ENCODE assay signal across 8 mouse cellular contexts in the genomic region with DNA sequence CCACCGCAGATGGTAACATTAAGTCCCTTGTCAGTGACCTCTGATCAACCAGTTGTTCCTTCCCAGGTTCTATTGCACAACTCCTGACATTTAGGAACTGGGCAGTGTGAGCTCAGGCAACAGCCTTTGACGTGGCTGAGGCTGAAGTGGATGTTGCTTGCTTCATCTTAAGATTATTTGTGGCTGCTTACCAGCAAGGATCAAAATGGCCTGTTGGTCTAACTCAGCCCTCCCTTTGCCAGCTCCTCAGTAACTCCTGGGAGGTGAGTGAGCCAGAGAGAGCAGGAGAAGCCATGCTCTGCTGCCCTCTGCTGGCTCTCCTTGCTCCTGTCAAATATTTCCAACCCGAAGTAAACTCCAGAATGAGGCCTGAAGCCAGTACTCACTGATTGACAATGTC.
A peak's percentile ranks its signal among the peaks of the same experiment; 100 is the strongest.
DNase-seq lines count a peak whose midpoint lies in the region; ATAC-seq and TF ChIP-seq lines count a peak whose summit lies in the region.

No protein-coding gene starts in this region.

- peak; percentile 32 to 61 for DNase-seq in CD8-positive naive resting alpha-beta T cell, adult 2 months (ENCODE audit: low read depth in 2 of 2, low spot score in 2 of 2)
- DNase-seq in kidney, postnatal 4 days: peak; percentile 88 to 89
- peak; percentile 72 for DNase-seq in lung, adult 2 months
- DNase-seq in ovary, adult 18-20 months (ENCODE audit: low spot score): peak; percentile 44
- DNase-seq in thymus, postnatal 0 days (ENCODE audit: low spot score): peak; percentile 84

- H3K4me1 ChIP-seq in bone marrow, adult 2 months (ENCODE audit: control insufficient read depth, insufficient read depth, low read length): no peaks in the 10 kb centered on the region
- H3K4me1 ChIP-seq in heart, embryonic 11.5 days (ENCODE audit: control insufficient read depth, insufficient read depth, low read length): no peaks in the 10 kb centered on the region
- H3K4me1 ChIP-seq in lung, adult 2 months (ENCODE audit: control insufficient read depth, insufficient read depth, low read length): peaks cover 4% of the 10 kb centered on the region; the same call in 1 of the 2 replicates

- no peak overlapping the region for H3K27ac ChIP-seq in bone marrow, adult 2 months (ENCODE audit: control insufficient read depth, insufficient read depth, low read depth, low read length, poor library complexity)
- no peak overlapping the region for H3K27ac ChIP-seq in heart, embryonic 11.5 days (ENCODE audit: low read depth, low read length)

- H3K9ac ChIP-seq in heart, embryonic 11.5 days (ENCODE audit: low read depth, low read length): no peak overlapping the region

- no peak overlapping the region for H3K4me2 ChIP-seq in heart, embryonic 11.5 days

- H3K36me3 ChIP-seq in heart, embryonic 11.5 days (ENCODE audit: control insufficient read depth, insufficient read depth, low read length): no peaks in the 10 kb centered on the region

- H3K27me3 ChIP-seq in heart, embryonic 11.5 days (ENCODE audit: control insufficient read depth, insufficient read depth, low read length): no peaks in the 10 kb centered on the region

- 23% methylated on average over 3 of the region's 3 CpGs for WGBS in bone marrow, adult 2 months
- WGBS in heart, embryonic 11.5 days (ENCODE audit: insufficient replicate concordance): 36% methylated on average over 3 of the region's 3 CpGs
- 19% methylated on average over 3 of the region's 3 CpGs for WGBS in lung, adult 2 months

- no peaks in the 10 kb centered on the region for H3K9me3 ChIP-seq in heart, embryonic 11.5 days (replicated peaks; ENCODE audit: control insufficient read depth, low read length)

- no peak overlapping the region for H3K4me3 ChIP-seq in bone marrow, adult 2 months (replicated peaks; ENCODE audit: control insufficient read depth, low read depth, low read length)
- H3K4me3 ChIP-seq in heart, embryonic 11.5 days (ENCODE audit: low read depth, low read length): no peak overlapping the region
- H3K4me3 ChIP-seq in lung, adult 2 months (replicated peaks; ENCODE audit: extremely low read depth, low read depth, low read length): no peak overlapping the region

- TF ChIP-seq POLR2A in bone marrow, adult 2 months (IDR thresholded peaks at IDR 0.05; ENCODE audit: borderline replicate concordance, control insufficient read depth, low read depth, low read length): no peak
- TF ChIP-seq POLR2A in lung, adult 2 months (IDR thresholded peaks at IDR 0.05; ENCODE audit: borderline replicate concordance, extremely low read depth, low read depth, low read length): no peak

- peak; percentile 82 for ATAC-seq in erythroblast, adult 5-6 weeks (replicated peaks; ENCODE audit: low FRiP score, poor library complexity, severe bottlenecking)
- ATAC-seq in heart, embryonic 11.5 days (replicated peaks; ENCODE audit: insufficient number of reproducible peaks, low FRiP score, low TSS enrichment): peak; percentile 7; the same call in 1 of the 2 replicates

- TF ChIP-seq CTCF in bone marrow, adult 2 months (IDR thresholded peaks at IDR 0.05; ENCODE audit: control insufficient read depth, insufficient read depth, low read length): peak; percentile 66
- peak; percentile 90 for TF ChIP-seq CTCF in lung, adult 2 months (IDR thresholded peaks at IDR 0.05; ENCODE audit: insufficient read depth, low read length)
